Mouse (Mus musculus) brain, embryonic 14.5 days (tissue): ENCODE measurements around the gene Il16.

Experiments used
- CTCF ChIP-seq: fragments of 200-500 bp; IDR thresholded peaks from 2 replicates; pipeline ENCODE4 v1.5.1; 2012; ENCODE audit warnings: inconsistent platforms, mild to moderate bottlenecking, moderate library complexity, borderline replicate concordance; ENCODE audit not compliant: insufficient read depth, insufficient read length; ENCODE audit errors: extremely low read depth
- POLR2A ChIP-seq: fragments of 200-500 bp; IDR thresholded peaks from 2 replicates; pipeline ENCODE4 v1.6.1; 2012; ENCODE audit warnings: mild to moderate bottlenecking, inconsistent platforms, borderline replicate concordance; ENCODE audit not compliant: poor library complexity, insufficient read depth, insufficient read length, severe bottlenecking; ENCODE audit errors: extremely low read depth

- TF ChIP-seq CTCF, result no peak
- TF ChIP-seq POLR2A, result no peak
Observed at GRCm38 (mm10) chr7:83682640-83683274, 62.8 kb downstream of the Il16 start.
